Mouse (Mus musculus) thymus, postnatal 0 days (tissue): ENCODE results near the gene Dusp13. TPM values are rescaled to one million over a fixed set of nuclear protein-coding genes. Genes with fewer than 3 reads are reported as not detected.

Source experiments
- DNase-seq: peaks from one replicate; pipeline ENCODE4 v3.0.0-alpha.2; 2015; ENCODE audit warnings: low spot score
- polyA plus RNA-seq: library from polyadenylated mRNA; unstranded; fragments of >200 nt; fragmentation: Nextera tagmentation; extraction: Ambion mirVana; gene quantifications from 2 replicates; pipeline ENCODE4 v1.2.1, GENCODE M21; 2015

The Dusp13 gene
- polyA plus RNA-seq, 1 experiment from 2014 or later = 0.42 TPM

DNA sequence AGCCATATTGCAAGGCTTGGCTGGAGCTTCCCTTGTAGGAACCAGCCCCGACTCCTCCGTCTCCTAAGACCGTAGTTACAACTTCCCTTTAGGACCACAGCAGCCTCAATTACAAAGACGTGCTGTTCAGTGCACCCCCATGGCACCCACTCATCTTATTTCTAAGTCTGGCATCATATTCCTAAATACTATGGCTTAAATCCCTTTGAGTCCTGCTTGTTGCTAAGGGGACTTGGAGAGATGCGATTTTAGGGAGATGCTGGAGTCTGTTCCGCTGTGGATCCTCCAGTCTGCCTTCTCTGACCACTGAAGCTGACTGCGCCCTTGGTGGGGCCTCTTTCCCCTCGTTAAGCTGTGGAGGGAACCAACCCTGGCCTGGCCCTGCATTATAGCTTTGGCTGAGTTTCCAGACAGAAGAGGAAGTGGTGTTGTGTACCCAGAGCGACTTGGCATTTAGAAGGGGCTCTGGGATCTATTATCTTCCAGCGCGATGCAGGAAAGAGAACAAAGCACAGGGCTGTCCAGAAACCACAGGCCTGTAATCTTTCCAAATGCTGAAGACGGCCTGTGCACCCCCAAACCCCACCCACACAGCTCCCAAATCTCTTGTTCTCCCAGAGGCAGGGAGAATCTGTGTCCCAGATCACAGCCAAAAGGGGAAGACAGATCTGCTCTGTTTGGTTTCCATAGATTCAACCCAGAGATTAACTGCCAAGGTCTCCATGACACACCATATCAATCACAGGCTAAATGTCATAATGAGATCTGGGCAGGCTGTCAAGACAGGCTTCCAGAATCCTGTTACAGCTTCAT is 44.0 kb downstream of the Dusp13 start:
- no peak for DNase-seq

DNA sequence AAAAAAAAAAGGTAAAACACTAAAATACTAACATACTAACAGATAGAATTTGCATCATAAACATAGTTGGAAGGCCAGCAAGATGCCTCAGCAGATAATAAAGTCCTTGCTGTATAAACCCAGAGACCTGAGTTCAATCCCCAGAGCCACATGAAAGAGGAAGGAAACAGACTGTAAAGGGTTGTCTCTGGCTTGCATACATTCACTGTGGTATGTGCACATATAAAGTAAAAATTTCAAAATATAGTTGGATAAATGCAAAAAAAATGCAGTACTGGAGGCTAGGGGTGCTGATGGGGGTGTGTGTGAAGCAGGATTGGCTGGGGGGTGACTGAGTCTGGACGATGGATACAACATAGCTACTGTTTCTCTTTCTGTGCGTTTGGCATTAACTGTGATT is 45.5 kb downstream of the Dusp13 start:
- DNase-seq = no peak

DNA sequence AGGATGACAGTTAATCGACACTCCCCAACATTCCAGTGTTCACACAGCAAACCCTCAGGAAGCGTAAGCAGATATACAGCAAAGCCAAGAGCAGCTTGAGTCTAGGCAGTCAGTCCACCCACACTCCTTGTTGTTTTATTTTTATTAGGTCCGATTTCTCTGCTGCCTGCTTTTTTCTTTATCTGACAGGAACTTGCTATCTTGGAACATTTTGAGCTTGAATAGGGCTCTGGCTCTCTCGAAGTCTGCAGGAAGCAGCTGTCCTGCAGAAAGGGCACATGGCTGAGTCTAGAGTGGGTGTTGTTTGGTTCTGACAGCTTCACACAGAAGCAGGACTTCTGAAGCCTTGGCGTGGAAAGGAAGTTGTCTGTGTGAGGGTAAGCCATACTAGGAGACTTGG is 47.7 kb downstream of the Dusp13 start:
- DNase-seq = no peak

DNA sequence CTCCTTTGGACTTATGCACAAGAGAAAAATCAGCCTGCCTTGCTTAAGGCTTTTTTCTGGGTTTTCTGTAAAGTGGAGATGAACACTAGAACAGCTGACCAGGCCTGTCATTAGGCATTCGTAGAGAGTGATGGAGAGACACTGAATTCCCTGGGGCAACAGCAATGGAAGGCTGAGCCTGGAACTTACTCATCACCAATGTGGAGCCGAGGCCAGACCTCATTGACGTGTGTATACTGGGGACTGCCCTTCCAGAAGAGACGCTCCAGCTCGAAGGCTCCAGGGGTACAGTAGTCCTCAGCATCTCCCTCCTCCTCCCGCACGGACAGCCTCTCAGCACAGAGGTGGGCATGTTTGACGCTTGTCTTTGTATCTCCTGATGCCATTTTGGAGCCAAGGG is 48.3 kb downstream of the Dusp13 start:
- DNase-seq = no peak

DNA sequence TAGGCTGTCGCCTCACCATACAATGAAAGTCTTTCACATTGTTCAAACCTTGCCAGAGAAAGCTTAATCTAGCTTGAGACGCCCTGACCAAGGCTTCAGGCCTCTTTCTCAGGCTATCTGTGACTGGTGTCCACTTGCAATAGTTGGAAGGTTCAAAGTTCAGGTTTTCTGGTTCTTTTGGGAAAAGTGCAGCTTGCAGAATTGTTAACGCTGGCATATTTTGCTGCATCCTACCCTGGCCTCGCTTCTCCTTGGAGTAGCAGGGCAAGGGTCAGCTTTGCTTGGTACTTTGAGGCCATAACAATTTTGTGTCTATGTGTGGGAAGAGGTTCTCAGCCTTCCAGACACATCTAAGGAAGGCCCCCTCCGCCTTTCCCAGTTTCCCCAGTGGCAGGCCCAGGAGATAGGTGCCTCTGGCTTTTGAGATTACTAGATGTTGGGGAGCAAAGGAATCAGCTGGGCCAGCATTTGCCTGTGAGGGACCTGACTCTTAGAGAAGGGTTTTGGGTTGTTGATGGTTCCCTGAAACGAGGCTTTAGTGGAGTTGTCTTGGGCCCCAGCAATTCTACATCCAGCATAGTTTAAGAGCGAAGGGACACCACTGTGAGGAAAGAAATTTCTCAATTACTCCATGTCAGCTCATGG is 54.7 kb downstream of the Dusp13 start:
- DNase-seq = no peak

DNA sequence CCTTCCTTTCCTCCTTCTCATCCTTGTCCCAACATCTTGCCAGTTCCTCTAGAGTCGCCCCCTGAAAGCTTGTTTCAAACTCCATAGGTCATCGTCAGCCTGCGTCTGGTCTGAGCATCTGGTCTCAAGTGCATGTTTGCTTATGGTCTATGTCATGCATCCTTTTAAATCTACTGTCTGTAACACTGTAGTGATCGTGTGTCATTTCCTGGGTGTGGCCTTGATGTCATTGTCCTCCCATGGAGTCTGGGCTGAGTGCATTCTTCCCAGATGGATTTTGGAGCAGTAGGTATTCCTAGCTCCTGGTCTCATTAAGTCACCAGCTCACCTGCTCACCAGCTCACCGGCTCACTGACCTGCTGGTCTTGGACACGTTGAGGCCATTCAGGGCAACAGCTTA is 56.0 kb downstream of the Dusp13 start:
- DNase-seq = no peak

DNA sequence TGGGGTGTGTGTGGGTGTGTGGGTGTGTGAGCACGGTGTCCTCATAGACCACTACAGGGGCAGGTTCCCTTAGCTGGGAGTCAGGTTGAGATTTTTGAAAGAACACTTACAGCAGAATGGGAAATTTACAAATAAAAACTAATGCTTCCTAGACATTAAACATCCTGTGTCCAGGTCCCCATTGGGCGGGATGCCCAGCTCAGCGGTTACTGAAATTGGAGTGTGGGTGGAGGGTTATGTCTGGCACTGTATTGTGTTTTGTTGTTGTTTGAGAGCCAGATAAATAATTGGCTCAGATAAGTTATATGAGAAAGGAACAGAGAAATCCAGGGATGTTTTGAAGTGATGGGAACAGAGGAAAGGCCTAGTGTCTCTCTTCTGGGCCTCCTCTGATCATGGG is 59.9 kb downstream of the Dusp13 start:
- no peak for DNase-seq

DNA sequence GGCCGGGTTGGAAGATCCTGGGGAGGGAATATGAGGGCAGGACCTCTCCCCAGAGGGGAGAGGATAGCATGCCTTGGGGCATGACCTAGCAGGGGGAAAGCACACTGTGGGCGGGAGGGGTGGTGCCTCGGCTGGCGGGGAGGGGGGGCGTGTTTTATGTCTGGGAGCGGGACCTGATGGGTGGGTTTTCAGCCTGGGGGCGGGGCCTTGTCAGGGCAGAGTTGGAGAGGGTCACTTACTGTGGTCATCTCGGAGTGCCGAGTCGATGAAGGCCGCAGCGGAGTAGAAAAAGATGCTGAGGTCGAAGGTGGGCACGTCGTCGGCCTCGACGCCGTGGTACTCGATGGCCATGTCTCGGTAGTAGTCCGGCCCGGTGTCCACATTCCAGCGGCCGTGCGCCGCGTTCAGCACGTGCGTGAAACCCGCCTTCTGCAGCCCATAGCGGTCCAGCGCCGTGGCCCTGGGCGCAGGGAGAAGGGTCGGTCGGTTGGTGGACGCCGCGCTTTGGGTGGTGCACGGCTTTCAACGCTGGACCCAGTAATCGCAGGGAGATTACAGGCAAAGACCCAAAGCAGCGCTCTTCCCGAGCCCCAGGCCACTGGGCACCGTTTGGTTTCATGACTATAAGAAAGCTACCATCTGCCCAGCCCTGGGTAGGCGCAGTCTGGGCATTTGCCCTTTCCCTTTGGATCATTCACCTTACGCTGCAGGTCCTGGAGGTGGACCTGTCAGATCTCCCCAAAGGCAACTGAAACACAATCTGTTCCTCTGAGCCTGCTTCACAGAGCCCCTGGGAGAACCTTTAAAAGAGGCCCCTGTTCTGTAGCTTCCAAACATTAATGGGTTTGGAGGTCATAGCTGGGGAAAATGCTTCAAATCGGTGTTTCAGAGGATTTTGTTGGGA is 64.4 kb downstream of the Dusp13 start:
- no peak for DNase-seq

DNA sequence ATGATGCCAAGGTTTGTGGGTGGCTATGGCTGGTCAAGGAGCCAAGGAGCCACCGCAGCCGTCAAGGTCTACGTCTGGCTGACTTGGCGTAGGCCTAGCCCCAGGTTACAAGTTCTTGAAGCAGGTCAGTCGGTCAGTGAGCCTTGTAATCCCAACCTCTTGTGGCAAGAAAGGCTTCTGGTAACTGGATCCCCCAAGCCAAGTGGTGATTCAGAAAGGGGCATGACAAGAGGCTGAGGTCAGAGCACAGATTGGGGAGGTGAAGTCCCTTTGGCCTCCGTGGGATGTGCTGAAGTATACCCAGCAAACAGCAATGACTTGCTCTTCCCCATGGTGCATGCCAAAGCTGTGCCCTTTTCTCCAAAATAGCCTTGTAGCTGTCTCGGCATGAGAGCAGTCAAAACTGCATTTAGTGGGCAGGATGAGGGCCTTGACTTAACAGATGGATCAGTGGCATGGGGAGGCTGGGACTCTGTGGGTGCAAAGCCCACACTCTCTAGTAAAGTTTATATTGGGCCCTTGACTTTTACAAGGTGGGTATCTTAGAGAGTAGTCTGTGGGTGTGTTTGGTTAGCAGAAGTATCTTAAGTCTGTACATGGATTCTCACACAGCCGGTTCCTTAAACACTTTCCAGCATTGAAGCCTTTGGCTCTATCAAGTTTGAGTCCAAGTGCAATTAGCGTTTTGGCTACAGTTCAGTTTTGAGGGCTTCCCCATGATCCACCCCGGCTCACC is 65.4 kb downstream of the Dusp13 start:
- DNase-seq = no peak

DNA sequence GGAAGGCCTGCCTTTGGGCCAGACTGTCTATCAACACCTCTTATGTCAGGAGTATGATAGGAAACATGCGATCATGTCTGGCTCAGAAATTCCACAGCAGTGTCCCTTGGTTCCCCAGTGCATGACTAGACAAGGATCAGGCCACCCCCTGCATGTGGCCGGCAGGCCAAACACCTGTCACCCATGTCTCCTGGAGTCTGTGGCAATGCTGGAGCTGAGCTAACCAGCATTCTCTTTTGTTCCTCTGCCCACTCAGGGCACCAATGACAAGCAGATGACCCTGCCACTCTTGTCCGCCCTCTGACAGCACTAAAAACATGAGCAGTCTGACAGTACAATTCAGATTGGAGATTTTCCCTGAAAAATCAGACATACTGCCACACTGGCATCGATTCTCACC is 67.1 kb downstream of the Dusp13 start:
- DNase-seq = no peak

Other genes starting within 250 kb of the Dusp13 start
- 0.12 and 0.18 TPM in 2 replicates for gene Dupd1, start 36.6 kb downstream of the Dusp13 start, polyA plus RNA-seq
- gene Samd8, start 650 bp downstream of the Dusp13 start, polyA plus RNA-seq = 6.6 and 7.2 TPM in 2 replicates
- gene Vdac2, start 74.1 kb upstream of the Dusp13 start, polyA plus RNA-seq = 266 and 279 TPM in 2 replicates
- gene Comtd1, start 97.8 kb upstream of the Dusp13 start, polyA plus RNA-seq = 26.3 and 29.1 TPM in 2 replicates
- 3.0 and 3.2 TPM in 2 replicates for gene Zfp503, start 238.4 kb upstream of the Dusp13 start, polyA plus RNA-seq